Mouse (Mus musculus) left cerebral cortex, adult 6 months (tissue): Measurements from ENCODE around the gene Loxl3. TPM values are rescaled to one million over a fixed set of nuclear protein-coding genes. Genes with fewer than 3 reads are reported as not detected.

Source experiments
- long read RNA-seq, 2 experiments: library from polyadenylated mRNA; unstranded; transcript quantifications; one replicate each; pipeline ENCODE4 v2.0.0; 2019 to 2020
- polyA plus RNA-seq: library from polyadenylated mRNA; unstranded; fragments of <200 nt; fragmentation: Nextera tagmentation; gene quantifications from 2 replicates; pipeline ENCODE4 v1.2.3, GENCODE M21; 2021

The Loxl3 gene
- 1.4 and 1.7 TPM in 2 replicates for polyA plus RNA-seq
- long read RNA-seq, experiment 1, full-length matches to known transcripts: 6 of 9 reads
- long read RNA-seq, experiment 1, partial matches to known transcripts: 1 of 9 reads
- long read RNA-seq, experiment 1, other reads (novel, unspliced or antisense): 2 of 9 reads
- long read RNA-seq, experiment 2, full-length matches to known transcripts: 1 of 1 reads
- long read RNA-seq, experiment 2, partial matches to known transcripts: 0 of 1 reads
- long read RNA-seq, experiment 2, other reads (novel, unspliced or antisense): 0 of 1 reads

GRCm38 (mm10) chr6:83033249-83034185, at the start of gene Loxl3, which contains the start of gene Dok1:
Loxl3 (plus strand) TSS chr6:83034173.
Dok1 (minus strand) TSS chr6:83033471.

GRCm38 (mm10) chr6:83054074-83054851, 20.3 kb downstream of the Loxl3 start, which contains the start of gene Aup1:
Aup1 (plus strand) TSS chr6:83054521.

DNA sequence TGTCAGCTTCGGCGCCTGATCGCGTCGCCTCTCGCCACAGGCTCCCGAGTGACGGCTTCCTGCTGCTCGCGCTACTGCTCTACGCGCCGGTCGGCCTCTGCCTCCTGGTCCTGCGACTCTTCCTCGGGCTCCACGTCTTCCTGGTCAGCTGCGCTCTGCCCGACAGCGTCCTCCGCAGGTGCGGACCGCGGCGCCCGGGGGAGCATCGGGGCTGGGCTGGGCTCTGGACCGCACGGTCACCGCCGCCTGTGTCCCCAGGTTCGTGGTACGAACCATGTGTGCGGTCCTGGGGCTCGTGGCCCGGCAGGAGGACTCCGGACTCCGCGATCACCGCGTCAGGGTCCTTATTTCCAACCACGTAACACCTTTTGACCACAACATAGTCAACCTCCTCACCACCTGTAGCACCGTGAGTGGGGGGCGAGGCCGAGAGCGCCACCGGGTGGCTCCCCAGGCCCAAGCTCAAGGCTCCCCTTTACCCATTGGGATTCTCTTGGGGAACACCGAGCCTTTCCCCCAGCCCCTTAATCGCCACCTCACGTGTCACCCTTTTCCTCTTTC, 21.0 kb downstream of the Loxl3 start, which contains the start of gene Htra2:
Gene Htra2, minus strand, starts transcription at position 403 of the 561 bp plus-strand sequence.

GRCm38 (mm10) chr6:83057790-83058189, 23.8 kb downstream of the Loxl3 start, which contains the start of gene Dqx1:
Dqx1 (plus strand) TSS chr6:83057844.

GRCm38 (mm10) chr6:83070247-83070310, 36.1 kb downstream of the Loxl3 start, which contains the start of gene Tlx2:
Tlx2 (minus strand) TSS chr6:83070293.

DNA sequence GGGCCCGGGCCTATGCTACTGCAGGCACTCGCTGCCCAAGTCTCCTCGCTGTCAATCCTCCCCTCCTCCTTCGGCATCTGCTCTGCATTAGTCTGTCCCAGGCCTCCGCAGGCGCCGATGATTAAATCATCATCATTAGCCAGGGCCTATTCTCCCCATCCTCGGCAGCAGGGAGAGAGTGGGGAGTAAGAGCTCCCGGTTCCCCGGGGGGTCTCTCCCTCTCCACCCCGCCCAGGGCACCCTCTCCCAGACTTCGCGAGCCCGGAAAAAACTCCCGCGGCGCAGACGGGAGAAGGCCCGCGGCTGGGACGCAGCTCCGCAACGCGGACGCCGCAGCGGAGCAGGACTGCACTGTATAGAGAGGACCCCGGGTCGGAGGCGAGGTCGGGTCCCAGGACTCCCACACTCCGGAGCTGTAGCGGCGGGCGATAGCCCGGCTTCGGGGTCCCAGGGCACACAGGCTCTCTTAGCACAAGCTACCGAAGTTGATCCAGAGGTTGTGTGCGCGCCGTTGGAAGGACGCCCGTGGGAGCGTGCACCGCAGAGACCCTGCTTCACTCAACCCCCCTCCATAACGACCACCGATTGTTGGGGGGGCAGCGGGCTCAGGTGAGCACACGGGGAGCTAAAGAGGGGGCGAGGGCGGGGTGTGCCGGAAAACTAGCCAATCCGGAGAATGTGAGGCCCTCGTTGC, 43.8 kb downstream of the Loxl3 start, which contains the start of gene Pcgf1:
Gene Pcgf1, plus strand, starts transcription at position 240 of the 694 bp plus-strand sequence.

DNA sequence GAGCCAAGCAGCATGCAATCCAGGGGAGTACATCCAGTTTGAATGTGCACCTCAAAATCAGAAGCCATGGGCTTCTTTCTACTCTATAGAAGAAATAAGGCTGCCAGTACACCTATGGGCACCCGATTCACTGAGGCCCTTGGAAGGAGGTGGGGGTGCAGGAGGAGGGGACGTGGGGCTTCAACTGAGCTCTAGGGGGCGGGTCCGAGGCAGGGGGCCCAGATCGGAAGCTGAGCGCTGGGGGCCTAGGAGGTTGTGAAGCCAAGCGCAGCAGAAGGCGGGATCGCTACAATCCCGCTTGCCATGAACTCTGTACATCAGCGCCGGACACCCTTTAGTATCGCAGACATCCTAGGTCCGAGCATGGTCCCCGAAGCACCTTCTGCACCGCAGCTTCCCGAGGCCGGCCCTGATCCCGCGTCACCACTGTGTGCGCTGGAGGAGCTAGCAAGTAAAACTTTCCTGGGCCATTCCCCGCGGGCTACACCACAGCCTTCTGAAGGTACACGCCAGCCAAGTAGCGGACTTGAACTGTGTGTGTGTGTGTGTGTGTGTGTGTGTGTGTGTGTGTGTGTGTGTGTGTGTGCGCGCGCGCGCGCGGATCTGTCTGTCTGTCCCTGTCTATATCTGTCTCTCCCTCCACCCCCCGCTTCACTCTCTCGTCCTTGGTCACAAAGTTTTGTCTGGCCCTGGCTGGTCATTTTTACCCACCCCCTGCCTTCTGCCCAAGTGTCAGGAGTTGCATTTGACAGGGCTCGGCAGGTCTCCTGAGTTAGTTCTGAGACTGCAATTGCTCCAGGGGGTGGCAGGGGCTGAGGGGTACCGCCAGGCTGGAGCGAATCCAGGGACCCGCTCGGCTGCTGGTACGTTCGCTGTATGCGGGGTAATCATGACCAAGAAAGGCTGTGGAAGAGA, 52.4 kb downstream of the Loxl3 start, which contains the start of gene Lbx2:
Gene Lbx2, plus strand, starts transcription at position 247 of the 915 bp plus-strand sequence.

GRCm38 (mm10) chr6:83101316-83101687, 67.3 kb downstream of the Loxl3 start, which contains the start of the genes Ccdc142 and Gm42688:
Ccdc142 (plus strand) TSS chr6:83101601.
Gm42688 (plus strand) TSS chr6:83101617.

Other genes with a start within 250 kb of the Loxl3 start
- 11.5 and 14.3 TPM in 2 replicates for gene Sema4f, start 94.4 kb upstream of the Loxl3 start, polyA plus RNA-seq
- gene M1ap, start 87.3 kb upstream of the Loxl3 start, polyA plus RNA-seq: not detected in 2 replicates
- 0.92 and 1.0 TPM in 2 replicates for gene Dok1, start 702 bp upstream of the Loxl3 start, polyA plus RNA-seq
- gene Aup1, start 20.3 kb downstream of the Loxl3 start, polyA plus RNA-seq: 64.0 and 107 TPM in 2 replicates
- gene Htra2, start 21.1 kb downstream of the Loxl3 start, polyA plus RNA-seq: 36.7 and 40.7 TPM in 2 replicates
- gene Dqx1, start 23.7 kb downstream of the Loxl3 start, polyA plus RNA-seq: 0.17 and 0.24 TPM in 2 replicates
- not detected in 2 replicates for gene Tlx2, start 36.1 kb downstream of the Loxl3 start, polyA plus RNA-seq
- gene Pcgf1, start 43.7 kb downstream of the Loxl3 start, polyA plus RNA-seq: 23.7 and 26.7 TPM in 2 replicates
- gene Lbx2, start 52.2 kb downstream of the Loxl3 start, polyA plus RNA-seq: 0.90 and 1.2 TPM in 2 replicates
- gene Ccdc142, start 67.4 kb downstream of the Loxl3 start, polyA plus RNA-seq: 1.0 and 1.5 TPM in 2 replicates
- 0.87 and 1.2 TPM in 2 replicates for gene Gm42688, start 67.4 kb downstream of the Loxl3 start, polyA plus RNA-seq
- 149 and 168 TPM in 2 replicates for gene Mrpl53, start 74.9 kb downstream of the Loxl3 start, polyA plus RNA-seq
- 2.2 and 2.6 TPM in 2 replicates for gene Mogs, start 81.3 kb downstream of the Loxl3 start, polyA plus RNA-seq
- 21.8 and 51.8 TPM in 2 replicates for gene Wbp1, start 87.4 kb downstream of the Loxl3 start, polyA plus RNA-seq
- 8.2 and 23.6 TPM in 2 replicates for gene Ino80b, start 91.3 kb downstream of the Loxl3 start, polyA plus RNA-seq
- 67.3 and 68.0 TPM in 2 replicates for gene Rtkn, start 101.3 kb downstream of the Loxl3 start, polyA plus RNA-seq
- gene Wdr54, start 122.2 kb downstream of the Loxl3 start, polyA plus RNA-seq: 23.3 and 39.1 TPM in 2 replicates
- 28.6 and 44.3 TPM in 2 replicates for gene 1700003E16Rik, start 122.2 kb downstream of the Loxl3 start, polyA plus RNA-seq
- gene Dctn1, start 131.7 kb downstream of the Loxl3 start, polyA plus RNA-seq: 113 and 119 TPM in 2 replicates
- 0.13 TPM in 1 of 2 replicates, not detected in the other for gene Slc4a5, start 185.7 kb downstream of the Loxl3 start, polyA plus RNA-seq